Mouse (Mus musculus) embryo, embryonic 11.5 days (tissue): ENCODE results near the gene Mmp28.

Source experiments
- DNase-seq: peaks from one replicate; pipeline ENCODE4 v3.0.0-alpha.2; 2012; ENCODE audit warnings: low read depth, low spot score

The Mmp28 gene

GRCm38 (mm10) chr11:83448021-83448926, 14.6 kb downstream of the Mmp28 start:
- DNase-seq = no peak

DNA sequence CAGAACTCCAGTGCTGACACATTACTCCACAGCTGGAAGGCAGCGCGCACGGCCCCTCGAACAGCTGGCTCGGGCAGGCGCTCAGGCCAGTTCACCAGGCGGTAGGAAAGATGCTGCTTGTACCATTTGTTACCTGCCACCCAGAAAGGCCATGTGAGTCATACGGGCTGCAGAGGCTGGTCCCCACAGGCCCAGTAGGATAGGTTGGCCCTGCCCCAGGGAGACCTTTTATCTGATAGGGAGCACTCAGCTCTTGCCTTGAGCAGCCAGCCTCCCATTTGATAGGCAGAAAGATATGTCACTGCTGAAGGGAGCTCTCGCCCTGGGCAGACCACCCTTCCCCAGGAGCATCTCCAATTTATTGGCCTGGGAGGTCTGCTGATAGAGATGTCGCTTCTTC, 15.3 kb downstream of the Mmp28 start:
- DNase-seq = no peak

GRCm38 (mm10) chr11:83445001-83445400, 17.9 kb downstream of the Mmp28 start:
- no peak for DNase-seq

- no peak for DNase-seq
Measured at GRCm38 (mm10) chr11:83443824-83444223, 19.0 kb downstream of the Mmp28 start.

GRCm38 (mm10) chr11:83442596-83443267, 20.1 kb downstream of the Mmp28 start:
- DNase-seq = peak; percentile 71

- no peak for DNase-seq
Measured at GRCm38 (mm10) chr11:83441235-83441634, 21.6 kb downstream of the Mmp28 start.

DNA sequence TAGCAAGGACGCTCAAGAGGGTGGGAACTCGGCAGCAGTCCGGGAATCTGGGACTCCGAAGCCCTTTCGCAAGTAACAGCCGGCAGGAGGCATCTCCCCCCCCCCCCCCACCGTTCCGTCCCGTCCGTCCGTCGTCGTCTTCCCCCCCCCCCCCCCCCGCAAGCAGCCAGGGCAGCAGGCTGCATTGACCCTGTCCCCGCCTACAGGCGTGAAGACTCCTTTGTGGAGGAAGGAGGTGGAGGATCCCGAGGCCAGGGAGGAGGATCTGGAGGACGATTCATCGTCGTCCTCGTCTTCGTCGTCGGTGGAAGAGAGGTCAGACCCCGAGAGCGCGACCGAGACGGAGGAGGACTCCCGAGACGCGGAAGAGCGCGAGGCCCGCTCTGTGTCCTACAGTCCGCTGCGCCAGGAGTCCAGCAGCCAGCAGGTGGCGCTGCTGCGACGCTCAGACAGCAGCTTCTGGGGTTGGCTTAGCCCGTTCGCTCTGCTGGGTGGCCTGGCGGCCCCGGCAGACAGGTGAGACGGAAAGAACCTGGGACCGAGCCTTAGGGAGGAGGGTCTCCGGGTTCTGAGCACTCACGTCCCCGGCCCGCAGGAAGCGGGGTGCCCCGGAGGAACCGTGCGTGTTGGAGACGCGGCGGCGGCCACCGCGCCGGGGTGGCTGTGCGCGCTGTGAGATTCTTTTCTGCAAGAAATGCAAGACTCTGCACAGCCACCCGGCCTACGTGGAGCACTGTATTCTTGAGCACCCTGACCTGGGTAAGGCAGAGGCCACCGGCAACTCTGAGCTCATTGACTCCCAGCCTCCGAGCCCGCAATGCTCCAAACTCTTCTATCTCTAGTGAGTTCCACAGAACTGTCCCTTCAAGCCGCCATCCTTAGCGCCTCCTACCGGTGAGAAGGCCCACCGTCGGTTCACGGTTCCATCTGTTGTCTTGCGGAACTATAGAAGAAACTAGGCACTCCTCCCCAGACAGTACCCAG, 22.5 kb downstream of the Mmp28 start:
- DNase-seq = peak; percentile 96

DNA sequence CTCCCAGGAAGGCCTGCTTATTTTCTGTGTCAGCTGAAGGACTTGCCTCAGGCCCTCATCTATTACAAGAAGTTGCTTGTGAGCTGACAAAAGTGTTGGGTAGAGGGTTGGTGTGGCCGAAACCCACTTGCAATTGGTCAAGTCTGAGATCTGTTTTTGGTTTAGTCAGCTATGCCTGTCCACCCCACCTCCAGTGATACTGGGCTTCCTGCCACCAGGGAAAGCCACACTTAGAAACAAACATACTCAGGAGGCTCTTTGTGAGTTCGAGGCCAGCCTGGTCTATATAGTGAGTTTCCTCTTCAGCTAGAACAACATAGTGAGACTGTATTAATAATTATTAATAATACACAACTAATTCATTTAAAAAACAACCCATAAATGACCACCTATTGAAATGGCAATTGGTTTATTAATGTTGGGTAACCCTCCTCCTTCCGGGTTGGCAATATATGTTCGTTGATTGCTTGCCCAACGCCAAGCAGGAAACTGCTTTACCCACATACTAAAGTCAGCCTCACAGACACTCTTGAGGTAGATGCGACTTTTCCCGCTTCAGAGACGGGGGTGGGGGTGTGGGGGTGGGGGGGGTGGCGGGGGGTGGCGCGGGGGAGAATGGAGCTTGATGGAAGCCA, 23.3 kb downstream of the Mmp28 start:
- no peak for DNase-seq

DNA sequence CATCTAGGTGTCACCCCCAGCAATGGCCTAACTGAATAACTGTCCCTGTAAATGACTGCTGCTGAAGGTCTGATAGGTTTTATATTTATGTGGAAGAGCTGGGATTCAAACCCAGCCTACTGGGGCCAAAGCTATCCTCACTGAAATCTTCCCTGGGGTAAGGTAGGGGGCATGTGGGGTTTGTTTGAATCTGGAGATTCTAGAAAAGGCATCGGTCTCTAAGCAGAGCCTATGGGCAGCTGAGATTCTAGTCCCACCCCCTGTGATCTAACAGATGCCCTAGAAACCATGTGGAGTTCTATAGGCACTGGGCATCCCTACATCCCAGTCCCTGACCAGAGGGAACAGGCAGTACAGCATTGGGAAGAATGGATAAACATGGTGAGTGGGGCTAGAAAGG, 25.5 kb downstream of the Mmp28 start, which contains the start of gene 1700020L24Rik:
Gene 1700020L24Rik (plus strand): TSS at position 301 of the 400 bp plus-strand sequence.
- DNase-seq = no peak

DNA sequence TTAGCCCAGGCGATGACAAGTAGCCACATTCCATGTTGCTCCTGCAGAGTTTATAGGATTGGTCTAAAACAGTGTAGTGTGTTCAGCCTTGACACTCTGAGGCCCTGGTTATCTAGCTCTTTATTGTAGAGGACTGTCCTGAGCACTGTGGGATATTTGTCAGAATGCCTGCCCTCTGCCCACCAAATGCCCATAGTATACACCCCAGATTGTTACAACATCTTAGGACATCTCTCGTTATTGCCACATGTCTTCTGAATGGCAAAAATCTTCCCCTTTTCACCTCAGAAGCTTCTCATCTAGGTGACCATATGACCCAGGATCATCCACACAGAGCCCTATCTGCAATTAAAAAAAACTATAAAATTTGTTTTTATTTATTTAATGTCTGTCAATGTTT, 30.3 kb downstream of the Mmp28 start:
- DNase-seq = no peak

DNA sequence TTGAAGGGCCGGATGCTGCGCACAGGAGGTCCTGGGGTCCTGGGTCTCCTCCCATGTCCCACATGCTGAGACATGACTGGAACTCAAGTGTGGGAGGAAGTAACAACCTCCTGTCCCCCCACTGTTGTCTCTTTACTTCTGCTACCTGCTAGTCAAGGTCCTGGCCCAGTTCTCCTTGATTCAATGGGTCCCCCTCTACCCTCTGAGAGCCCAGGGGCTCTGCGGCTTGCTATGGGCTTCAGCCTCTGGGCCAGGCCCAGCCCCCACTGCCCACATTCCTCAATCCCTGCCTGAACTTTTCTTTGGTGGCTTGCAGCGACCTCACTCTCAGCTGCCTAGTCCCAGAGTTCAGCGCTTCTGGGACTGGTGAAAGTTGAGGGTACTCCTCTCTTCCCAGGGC, 33.5 kb downstream of the Mmp28 start, which contains the start of gene Gas2l2:
Gene Gas2l2 (minus strand): TSS at position 101 of the 400 bp plus-strand sequence.
- no peak for DNase-seq

DNA sequence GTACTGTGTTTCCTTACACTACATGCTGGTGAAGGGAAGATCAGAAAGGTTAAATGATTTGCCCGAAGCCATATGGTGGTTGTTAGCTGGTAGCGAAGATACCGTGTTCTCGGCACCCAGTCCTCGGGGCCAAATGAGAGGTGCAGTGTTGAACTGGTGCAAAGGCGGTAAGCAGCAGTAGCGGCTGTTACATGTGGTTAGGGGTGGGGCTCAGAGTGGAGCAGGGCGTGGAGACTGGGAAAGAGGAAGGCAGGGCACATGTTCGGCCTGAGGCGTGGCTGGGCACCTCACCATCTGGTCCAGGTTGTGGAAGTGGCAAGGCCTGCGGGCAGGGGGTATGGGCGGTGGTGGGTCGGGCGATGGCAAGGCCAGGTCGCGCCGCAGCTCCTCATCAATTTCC, 35.9 kb downstream of the Mmp28 start:
- no peak for DNase-seq

GRCm38 (mm10) chr11:83424681-83425080, 38.2 kb downstream of the Mmp28 start:
- DNase-seq = peak; percentile 68

- DNase-seq = peak; percentile 72
Measured at GRCm38 (mm10) chr11:83421305-83421704, 41.6 kb downstream of the Mmp28 start.

GRCm38 (mm10) chr11:83420338-83420737, 42.5 kb downstream of the Mmp28 start:
- no peak for DNase-seq

DNA sequence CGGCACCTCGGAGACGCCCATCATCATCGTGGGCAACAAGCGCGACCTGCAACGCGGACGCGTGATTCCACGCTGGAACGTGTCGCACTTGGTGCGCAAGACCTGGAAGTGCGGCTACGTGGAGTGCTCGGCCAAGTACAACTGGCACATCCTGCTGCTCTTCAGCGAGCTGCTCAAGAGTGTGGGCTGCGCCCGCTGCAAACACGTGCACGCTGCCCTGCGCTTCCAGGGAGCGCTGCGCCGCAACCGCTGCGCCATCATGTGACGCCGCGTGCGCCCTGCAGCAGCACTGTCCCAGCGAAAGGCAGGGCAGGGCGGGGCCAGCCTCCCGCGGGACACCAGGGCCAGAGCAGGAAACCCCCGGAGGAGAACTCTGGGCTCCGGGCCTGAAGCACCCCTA, 44.3 kb downstream of the Mmp28 start:
- DNase-seq = no peak

DNA sequence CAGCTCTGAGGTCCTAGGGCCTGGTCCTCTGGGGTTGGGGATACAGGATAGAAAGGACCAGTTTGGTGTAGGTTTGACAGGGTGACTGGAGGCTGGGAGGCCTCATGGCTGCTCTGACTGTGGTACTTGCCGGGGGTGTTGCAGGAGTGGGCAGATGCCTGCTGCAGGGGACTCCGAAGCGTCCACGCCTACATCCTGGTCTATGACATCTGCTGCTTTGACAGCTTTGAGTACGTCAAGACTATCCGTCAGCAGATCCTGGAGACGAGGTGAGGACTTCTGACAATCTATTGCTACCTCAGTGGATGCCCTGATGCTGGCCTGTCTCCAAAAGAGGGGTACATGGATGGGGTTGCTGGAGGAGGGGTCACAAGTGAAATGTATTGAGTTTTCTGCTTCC, 45.2 kb downstream of the Mmp28 start:
- no peak for DNase-seq

DNA sequence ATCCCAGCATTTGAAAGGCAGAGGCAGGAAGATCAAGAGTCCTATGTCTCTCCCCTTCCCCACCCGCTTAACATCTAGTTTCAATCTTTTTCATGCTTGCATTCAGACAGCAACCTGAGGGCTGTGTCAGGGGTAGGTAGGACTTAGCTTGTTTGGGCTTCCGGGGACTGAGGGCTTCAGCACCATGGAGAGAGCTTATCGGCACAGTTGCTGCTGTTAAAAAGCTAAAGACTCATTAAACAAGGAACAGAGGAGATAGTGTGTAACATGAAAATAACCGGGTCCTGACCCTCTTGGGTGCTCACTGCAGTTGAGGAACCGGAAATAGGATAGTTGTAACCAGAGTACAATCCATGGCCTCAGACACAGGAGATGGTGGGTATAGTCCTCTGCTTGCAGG, 45.8 kb downstream of the Mmp28 start:
- DNase-seq = peak; percentile 62

- no peak for DNase-seq
Measured at GRCm38 (mm10) chr11:83410510-83410909, 52.4 kb downstream of the Mmp28 start.

DNA sequence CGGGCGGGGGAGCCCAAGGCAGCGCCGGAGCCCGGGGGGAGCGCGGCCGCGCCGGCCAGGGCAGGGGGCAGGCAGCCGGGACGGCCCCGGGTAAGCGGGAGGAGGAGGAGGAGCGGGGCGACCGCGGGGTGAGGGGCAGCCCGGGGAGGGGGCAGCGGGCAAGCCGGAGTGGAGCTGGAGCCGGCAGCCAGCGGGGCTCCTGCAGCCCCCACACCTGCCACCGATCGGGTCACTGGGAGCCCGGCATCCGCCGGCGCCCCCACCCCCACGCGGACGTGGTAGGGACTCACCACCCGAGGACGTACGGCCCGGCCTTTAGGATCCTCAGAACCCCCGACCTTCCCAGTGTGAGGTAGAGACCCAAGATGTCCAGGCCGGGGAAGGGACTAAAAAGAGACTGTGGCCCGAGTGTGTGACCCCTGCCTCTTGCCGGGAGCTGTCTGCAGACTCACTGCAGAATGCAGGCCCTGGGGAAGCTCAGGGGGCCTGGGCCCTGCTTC, 53.0 kb downstream of the Mmp28 start:
- DNase-seq = no peak
